ENCODE assay signal across 19 mouse cellular contexts in genomic region chr16:93807167-93807566, GRCm38 (mm10). TPM values are rescaled to one million over a fixed set of nuclear protein-coding genes. Genes with fewer than 3 reads are reported as not detected.
DNase-seq lines count a peak whose midpoint lies in the region; ATAC-seq lines count a peak whose summit lies in the region.
"Had no signal": no experiment of that assay in that cellular context is flagged by ENCODE, and none has a peak within 500 bp of the region (broad histone marks: within the 10 kb centered on the region; RNA-seq: fewer than 3 reads in every experiment).

No protein-coding gene starts in this region.

- no peak for DNase-seq in kidney, adult 9 months
- DNase-seq in A20 (ENCODE audit: low read depth, low spot score): peak; percentile 38
- no peak for DNase-seq in limb, embryonic 10.5 days (ENCODE audit: low spot score)
- DNase-seq in urinary bladder, postnatal 4 days (ENCODE audit: low spot score in 2 of 2): no peak
- DNase-seq in T-cell, adult 2 months (ENCODE audit: low spot score): no peak
- DNase-seq: adrenal gland, postnatal 36 days; cerebellum, adult 9-11 months; heart, postnatal 4 days; kidney, adult 2 months; kidney, postnatal 14 days had no signal

- 0 out of 2 replicates have a peak overlapping the region, but pooled peaks have one; percentile 84 for H3K27ac ChIP-seq in kidney, embryonic 15.5 days
- H3K27ac ChIP-seq in limb, embryonic 10.5 days: peak overlapping the region; percentile 72; the same call in 1 of the 2 replicates
- H3K27ac ChIP-seq: hindbrain, embryonic 14.5 days; liver, embryonic 14.5 days had no signal

- H3K9me3 ChIP-seq in kidney, embryonic 15.5 days (replicated peaks): peaks cover 10% of the 10 kb centered on the region
- peaks cover 3% of the 10 kb centered on the region; the same call in 1 of the 2 replicates for H3K9me3 ChIP-seq in limb, embryonic 10.5 days (replicated peaks)

- H3K4me1 ChIP-seq in kidney, embryonic 15.5 days: peaks cover 33% of the 10 kb centered on the region
- peaks cover 41% of the 10 kb centered on the region for H3K4me1 ChIP-seq in limb, embryonic 10.5 days
- H3K4me1 ChIP-seq: midbrain, embryonic 15.5 days; neural tube, embryonic 15.5 days had no signal

- peaks cover 31% of the 10 kb centered on the region for H3K36me3 ChIP-seq in kidney, embryonic 15.5 days
- H3K36me3 ChIP-seq in limb, embryonic 10.5 days: peaks cover 10% of the 10 kb centered on the region

- 91% methylated on average over 6 of the region's 6 CpGs for WGBS in kidney, embryonic 15.5 days
- 95% methylated on average over 6 of the region's 6 CpGs for WGBS in limb, embryonic 10.5 days

- no peaks in the 10 kb centered on the region for H3K27me3 ChIP-seq in kidney, embryonic 15.5 days
- H3K27me3 ChIP-seq in limb, embryonic 10.5 days (ENCODE audit: low read depth, poor library complexity, severe bottlenecking): no peaks in the 10 kb centered on the region
- H3K27me3 ChIP-seq: forebrain, embryonic 12.5 days; heart, embryonic 15.5 days; midbrain, embryonic 15.5 days; neural tube, embryonic 15.5 days had no signal

- no peak overlapping the region for H3K4me2 ChIP-seq in kidney, embryonic 15.5 days
- H3K4me2 ChIP-seq: forebrain, embryonic 12.5 days; heart, embryonic 15.5 days; hindbrain, embryonic 14.5 days; midbrain, embryonic 15.5 days; neural tube, embryonic 15.5 days had no signal

- H3K4me3 ChIP-seq in kidney, embryonic 15.5 days (replicated peaks): no peak overlapping the region
- H3K4me3 ChIP-seq in limb, embryonic 10.5 days: no peak overlapping the region
- H3K4me3 ChIP-seq: erythroblast, embryonic 14.5 days; forebrain, embryonic 12.5 days; heart, embryonic 15.5 days; midbrain, embryonic 15.5 days; neural tube, embryonic 15.5 days had no signal

- no peak overlapping the region for H3K9ac ChIP-seq in kidney, embryonic 15.5 days
- H3K9ac ChIP-seq: forebrain, embryonic 12.5 days; heart, embryonic 15.5 days; hindbrain, embryonic 14.5 days; liver, embryonic 14.5 days; midbrain, embryonic 15.5 days; neural tube, embryonic 15.5 days had no signal

- no peak for ATAC-seq in kidney, embryonic 15.5 days (replicated peaks; ENCODE audit: low FRiP score)
- ATAC-seq in neutrophil, adult 5-6 weeks (ENCODE audit: extremely low read depth, insufficient number of reproducible peaks, low FRiP score, poor library complexity, severe bottlenecking): peak; percentile 59
- ATAC-seq: midbrain, embryonic 15.5 days had no signal

RNA-seq across cellular contexts. Expression of gene Morc3, which starts 24.8 kb away (rescaled TPM):
- polyA plus RNA-seq in kidney, embryonic 15.5 days (2015; fragmentation: Nextera tagmentation; extraction: Ambion mirVana): 33.1 and 33.8 TPM in 2 replicates
- 28.9 and 31.0 TPM in 2 replicates for polyA plus RNA-seq in limb, embryonic 10.5 days (2016; fragmentation: Nextera tagmentation; extraction: Ambion mirVana)
- total RNA-seq in neutrophil, adult 5-6 weeks (2017): 339 and 376 TPM in 2 replicates
